Mouse (Mus musculus) gastrocnemius, adult 2 months (tissue): ENCODE results near the gene Cox19. TPM values are rescaled to one million over a fixed set of nuclear protein-coding genes. Genes with fewer than 3 reads are reported as not detected.

Experiments used
- DNase-seq: peaks from one replicate; pipeline ENCODE4 v3.0.0; 2022
- H3K27ac ChIP-seq: fragments of 200-600 bp; 2 replicates; pipeline ENCODE4 v1.8.1; 2022; ENCODE audit warnings: mild to moderate bottlenecking
- H3K4me3 ChIP-seq: fragments of 200-600 bp; 2 replicates; pipeline ENCODE4 v1.8.1; 2022; ENCODE audit warnings: mild to moderate bottlenecking, moderate library complexity
- CTCF ChIP-seq: fragments of 200-600 bp; IDR thresholded peaks from 2 replicates; pipeline ENCODE4 v1.8.1; 2022; ENCODE audit warnings: antibody characterized with exemption, mild to moderate bottlenecking, moderate library complexity
- intact Hi-C: fragments of 180-260 bp; cut with DNase I; formaldehyde crosslinking; loops from one replicate; pipeline ENCODE4 v1.15.1; 2025
- microRNA-seq: library from miRNA; unstranded; fragments of <30 nt; microRNA quantifications from one replicate; pipeline ENCODE4 v1.2.0, GENCODE M21; 2021
- total RNA-seq, 2 experiments: library from RNA; stranded (reverse); gene quantifications; 2 replicates each; pipeline ENCODE4 v1.2.3; 2021

Gene Cox19
- total RNA-seq, 2 experiments from 2014 or later = 48.7 to 69.6 TPM

DNA sequence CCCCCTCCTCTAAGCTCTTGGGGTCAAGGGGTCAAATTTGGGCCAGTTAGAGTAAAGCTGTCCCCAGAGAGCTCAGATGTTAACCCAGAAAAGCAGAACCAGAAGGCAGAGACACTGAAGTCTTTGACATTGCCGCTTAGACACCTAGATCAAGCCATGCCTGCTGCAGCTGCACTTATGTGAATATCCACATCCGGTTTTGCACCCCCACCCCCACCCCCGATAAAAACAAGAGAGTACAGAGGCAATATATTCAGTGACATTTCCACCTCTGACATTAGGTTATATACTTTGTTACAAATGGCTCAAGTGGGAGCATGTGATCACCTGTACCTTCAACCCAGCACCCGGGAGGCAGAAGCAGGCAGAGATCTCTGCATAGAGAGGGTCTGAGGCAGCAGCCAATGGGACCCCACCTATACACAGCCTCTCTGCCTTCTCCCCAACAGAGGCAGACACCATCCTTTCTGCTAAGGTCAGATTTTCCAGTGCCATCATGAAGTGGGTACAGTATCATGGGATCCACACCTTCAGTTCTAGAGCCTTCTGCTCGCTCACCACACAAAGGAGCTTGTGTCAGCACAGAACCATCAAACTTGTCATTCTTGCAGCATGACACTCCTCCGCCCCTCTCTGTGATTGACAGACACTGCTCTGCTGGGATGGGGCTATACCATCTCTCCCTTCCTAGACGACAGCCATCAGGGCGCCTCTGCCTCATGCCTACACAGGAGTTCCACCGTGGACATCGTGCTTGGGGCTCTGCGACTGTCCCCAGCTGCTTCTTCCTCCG lies 60.6 kb downstream of the Cox19 start:
- no peak overlapping the region for H3K27ac ChIP-seq
- no peak overlapping the region for H3K4me3 ChIP-seq
- DNase-seq = no peak
- no peak for TF ChIP-seq CTCF
- intact Hi-C loops = no loop called here

DNA sequence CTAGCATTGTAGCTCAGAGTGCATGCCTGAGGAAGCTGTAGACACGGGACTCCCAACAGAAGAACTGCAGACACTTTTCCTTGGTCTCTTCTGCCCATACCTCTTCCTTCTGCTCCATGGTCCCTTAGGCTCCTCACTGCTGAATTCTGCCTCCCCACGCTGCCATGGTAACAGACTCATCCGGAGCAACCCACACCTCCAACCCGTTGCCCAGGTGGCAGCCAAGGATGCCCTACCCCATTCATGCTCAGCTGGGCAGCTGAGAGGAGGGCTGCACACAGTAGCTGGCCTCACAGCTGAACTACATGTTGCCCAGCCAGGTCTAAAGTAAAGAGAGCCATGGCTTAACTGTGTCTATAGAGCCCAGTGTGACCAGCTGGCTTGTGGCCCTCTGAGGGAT lies 62.6 kb downstream of the Cox19 start:
- no peak overlapping the region for H3K27ac ChIP-seq
- intact Hi-C loops = no loop called here
- no peak for TF ChIP-seq CTCF
- H3K4me3 ChIP-seq = no peak overlapping the region
- no peak for DNase-seq

DNA sequence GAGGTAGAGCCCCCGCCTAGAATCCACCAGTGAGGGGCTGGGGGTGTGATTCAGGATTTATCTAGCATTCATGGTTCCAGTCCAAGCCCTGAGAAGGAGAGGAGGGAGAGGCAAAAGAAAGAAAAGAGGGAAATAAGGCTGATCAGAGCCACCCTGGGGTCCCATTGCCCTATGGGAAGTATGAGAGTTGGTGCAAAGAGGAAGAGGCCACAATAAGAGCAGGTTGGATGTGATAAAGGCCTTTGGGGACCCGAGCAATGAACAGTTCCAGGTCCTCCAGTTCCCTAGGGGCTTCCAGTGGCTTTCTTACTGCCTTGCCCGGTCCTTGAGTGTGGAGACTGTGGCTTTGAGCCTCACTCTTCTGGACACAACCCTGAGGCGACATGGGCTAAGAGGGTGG lies 63.4 kb downstream of the Cox19 start:
- no peak for DNase-seq
- Histone ChIP-seq H3K4me3 (no peak overlapping the region), H3K27ac (no peak overlapping the region)
- TF ChIP-seq CTCF = no peak
- intact Hi-C loops = no loop called here

DNA sequence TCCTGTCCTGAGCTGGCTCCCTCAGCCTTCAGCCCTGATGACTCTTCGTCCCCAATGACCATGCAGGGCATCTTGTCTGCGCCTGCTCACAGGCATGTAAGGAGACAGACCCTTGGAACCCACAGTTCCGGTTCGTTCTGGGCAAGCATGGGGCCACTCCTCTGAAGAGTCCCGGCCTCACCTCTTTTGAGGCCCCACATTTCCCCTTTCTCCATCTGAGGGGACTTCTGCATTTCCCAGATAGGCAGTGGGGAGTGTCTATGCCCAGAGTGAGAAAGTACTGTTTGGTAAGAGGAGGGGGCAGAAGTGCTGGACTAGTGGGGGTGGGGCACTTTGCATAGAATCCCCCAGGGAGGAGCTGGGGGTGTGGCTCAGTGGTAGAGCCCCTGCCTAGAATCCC lies 64.1 kb downstream of the Cox19 start:
- no peak for TF ChIP-seq CTCF
- no peak overlapping the region for H3K4me3 ChIP-seq
- DNase-seq = no peak
- intact Hi-C loops = no loop called here
- peak overlapping the region; percentile 28; the same call in 1 of the 2 replicates for H3K27ac ChIP-seq

Small RNA genes lying within 50 kb of the gene (microRNA-seq; reads per million reads assigned to microRNA genes)
- gene Mir339 = 118 reads per million, percentile 47 among the genes with 10 or more reads in this experiment

Other genes with a start within 250 kb of the Cox19 start
- 1 to 10 TPM in 1 of 2 experiments, under 1 TPM in 1; 0.59 to 1.4 TPM for gene Prkar1b, start 201.4 kb downstream of the Cox19 start, total RNA-seq
- 10 to 100 TPM; 14.1 to 16.7 TPM for gene Dnaaf5, start 201.2 kb downstream of the Cox19 start, total RNA-seq
- gene Sun1, start 150.8 kb downstream of the Cox19 start, total RNA-seq = 10 to 100 TPM; 39.5 to 43.3 TPM
- gene Get4, start 99.1 kb downstream of the Cox19 start, total RNA-seq = 10 to 100 TPM; 30.6 to 31.1 TPM
- gene Adap1, start 25.8 kb downstream of the Cox19 start, total RNA-seq = 1 to 10 TPM in 1 of 2 experiments, under 1 TPM in 1; 0.89 to 1.0 TPM
- gene Cyp2w1, start 1.2 kb upstream of the Cox19 start, total RNA-seq = not detected
- gene Gpr146, start 26.3 kb upstream of the Cox19 start, total RNA-seq = 10 to 100 TPM; 26.5 to 41.2 TPM
- gene C130050O18Rik, start 53.9 kb upstream of the Cox19 start, total RNA-seq = under 1 TPM; 0.15 to 0.33 TPM
- 1 to 10 TPM; 1.3 to 2.7 TPM for gene Gper1, start 71.7 kb upstream of the Cox19 start, total RNA-seq
- gene 3110082I17Rik, start 109.1 kb upstream of the Cox19 start, total RNA-seq = 10 to 100 TPM in 1 of 2 experiments, 1 to 10 TPM in 1; 7.9 to 10.3 TPM
- gene Zfand2a, start 133.1 kb upstream of the Cox19 start, total RNA-seq = 10 to 100 TPM in 1 of 2 experiments, 1 to 10 TPM in 1; 8.5 to 10.3 TPM
- not detected for gene Uncx, start 192.1 kb upstream of the Cox19 start, total RNA-seq